Mouse (Mus musculus) MEL (cell line): ENCODE data around the gene Pin1. TPM values are rescaled to one million over a fixed set of nuclear protein-coding genes. Genes with fewer than 3 reads are reported as not detected.

Source experiments
- DNase-seq: peaks from one replicate; pipeline ENCODE4 v3.0.0; 2011; ENCODE audit warnings: low read depth, low spot score
- H3K27ac ChIP-seq: 2 replicates; pipeline ENCODE4 v1.5.1; 2012; ENCODE audit warnings: low read depth, mild to moderate bottlenecking, control low read depth, low read length, moderate library complexity; ENCODE audit not compliant: control insufficient read depth
- H3K27me3 ChIP-seq, 2 experiments: fragments of 150-350 bp in 1 of 2; sonication (generic) in 1 of 2; 2 replicates each; pipeline ENCODE4 v1.6.1; 2012; ENCODE audit warnings: low read length in 2 of 2, mild to moderate bottlenecking in 2 of 2, improper control_type of control experiment in 1 of 2, moderate library complexity in 1 of 2; ENCODE audit not compliant: insufficient read depth in 2 of 2, control insufficient read depth in 1 of 2
- H3K36me3 ChIP-seq, 2 experiments: 2 replicates each; pipeline ENCODE4 v1.6.1; 2012 to 2014; ENCODE audit warnings: low read length in 2 of 2, improper control_type of control experiment in 1 of 2, inconsistent platforms in 1 of 2, mild to moderate bottlenecking in 1 of 2; ENCODE audit not compliant: insufficient read depth in 2 of 2, control insufficient read depth in 1 of 2
- H3K4me1 ChIP-seq, 2 experiments: fragments of 150-350 bp in 1 of 2; sonication (generic) in 1 of 2; 2 replicates each; pipeline ENCODE4 v1.6.1; 2012; ENCODE audit warnings: low read length in 2 of 2, improper control_type of control experiment in 1 of 2, mild to moderate bottlenecking in 1 of 2; ENCODE audit not compliant: insufficient read depth in 2 of 2, control insufficient read depth in 1 of 2
- H3K4me3 ChIP-seq, 2 experiments: fragments of 150-350 bp in 1 of 2; sonication (generic) in 1 of 2; 2 replicates each; pipeline ENCODE4 v1.5.1; 2012; ENCODE audit warnings: low read depth in 2 of 2, low read length in 2 of 2, mild to moderate bottlenecking in 2 of 2, moderate library complexity in 2 of 2, control low read depth in 1 of 2, improper control_type of control experiment in 1 of 2; ENCODE audit not compliant: control insufficient read depth in 1 of 2, insufficient read depth in 1 of 2
- H3K79me2 ChIP-seq: 2 replicates; pipeline ENCODE4 v1.6.1; 2012; ENCODE audit warnings: mild to moderate bottlenecking, low read length, moderate library complexity; ENCODE audit not compliant: control insufficient read depth, poor library complexity, insufficient read depth
- H3K9ac ChIP-seq: 2 replicates; pipeline ENCODE4 v1.6.1; 2012; ENCODE audit warnings: low read depth, mild to moderate bottlenecking, control low read depth, low read length, moderate library complexity; ENCODE audit not compliant: control insufficient read depth, poor library complexity, severe bottlenecking
- H3K9me3 ChIP-seq: fragments of 150-350 bp; sonication (generic); replicated peaks from 2 replicates; pipeline ENCODE4 v1.6.1; 2012; ENCODE audit warnings: mild to moderate bottlenecking, low read length, improper control_type of control experiment, moderate library complexity; ENCODE audit not compliant: insufficient read depth
- E2F4 ChIP-seq: IDR thresholded peaks from 2 replicates; pipeline ENCODE4 v1.6.1; 2011; ENCODE audit warnings: low read depth, low read length, improper control_type of control experiment, borderline replicate concordance
- ELF1 ChIP-seq: IDR thresholded peaks from 2 replicates; pipeline ENCODE4 v1.6.1; 2014; ENCODE audit warnings: low read depth, mild to moderate bottlenecking, inconsistent platforms, low read length, improper control_type of control experiment, moderate library complexity
- EP300 ChIP-seq, 2 experiments: IDR thresholded peaks; 2 replicates each; pipeline ENCODE4 v1.6.1; 2011; ENCODE audit warnings: improper control_type of control experiment in 2 of 2, low read length in 2 of 2, low read depth in 1 of 2, mild to moderate bottlenecking in 1 of 2
- HCFC1 ChIP-seq: IDR thresholded peaks from 2 replicates; pipeline ENCODE4 v1.6.1; 2012; ENCODE audit warnings: low read depth, mild to moderate bottlenecking, inconsistent platforms, low read length, improper control_type of control experiment, moderate library complexity
- KAT2A ChIP-seq: conservative IDR thresholded peaks from 2 replicates; pipeline ENCODE4 v1.6.1; 2012; ENCODE audit warnings: low read depth, low read length, improper control_type of control experiment, inconsistent platforms
- MXI1 ChIP-seq: IDR thresholded peaks from 2 replicates; pipeline ENCODE4 v1.6.1; 2011; ENCODE audit warnings: mild to moderate bottlenecking, low read depth, low read length, improper control_type of control experiment
- NELFE ChIP-seq: IDR thresholded peaks from 2 replicates; pipeline ENCODE4 v1.6.1; 2011; ENCODE audit warnings: low read depth, low read length, improper control_type of control experiment
- NRF1 ChIP-seq: IDR thresholded peaks from 2 replicates; pipeline ENCODE4 v1.6.1; 2014; ENCODE audit warnings: low read depth, mild to moderate bottlenecking, inconsistent platforms, low read length, improper control_type of control experiment, moderate library complexity; ENCODE audit not compliant: poor library complexity, insufficient read depth, severe bottlenecking
- POLR2A ChIP-seq, 2 experiments: IDR thresholded peaks; 2 replicates each; pipeline ENCODE4 v1.6.1; 2011 to 2012; ENCODE audit warnings: low read length in 2 of 2, mild to moderate bottlenecking in 2 of 2, control low read depth in 1 of 2, improper control_type of control experiment in 1 of 2, low read depth in 1 of 2, moderate library complexity in 1 of 2; ENCODE audit not compliant: control insufficient read depth in 1 of 2, insufficient read depth in 1 of 2, poor library complexity in 1 of 2
- POLR2AphosphoS2 ChIP-seq: IDR thresholded peaks from 2 replicates; pipeline ENCODE4 v1.6.1; 2011; ENCODE audit warnings: low read length, improper control_type of control experiment
- RAD21 ChIP-seq: IDR thresholded peaks from 2 replicates; pipeline ENCODE4 v1.6.1; 2011; ENCODE audit warnings: mild to moderate bottlenecking, low read depth, low read length, improper control_type of control experiment
- RCOR1 ChIP-seq: IDR thresholded peaks from 2 replicates; pipeline ENCODE4 v1.6.1; 2012; ENCODE audit warnings: low read depth, mild to moderate bottlenecking, inconsistent platforms, low read length, improper control_type of control experiment
- SMC3 ChIP-seq: IDR thresholded peaks from 2 replicates; pipeline ENCODE4 v1.6.1; 2011; ENCODE audit warnings: low read depth, low read length, improper control_type of control experiment
- TAL1 ChIP-seq: IDR thresholded peaks from 2 replicates; pipeline ENCODE4 v1.6.1; 2012; ENCODE audit warnings: mild to moderate bottlenecking, inconsistent platforms, low read length, moderate library complexity, mixed read lengths
- UBTF ChIP-seq: IDR thresholded peaks from 2 replicates; pipeline ENCODE4 v1.6.1; 2012; ENCODE audit warnings: low read depth, mild to moderate bottlenecking, inconsistent platforms, low read length, improper control_type of control experiment, moderate library complexity, borderline replicate concordance; ENCODE audit not compliant: insufficient read depth
- USF2 ChIP-seq, 2 experiments: IDR thresholded peaks; 2 replicates each; pipeline ENCODE4 v1.6.1; 2011 to 2012; ENCODE audit warnings: improper control_type of control experiment in 2 of 2, low read length in 2 of 2, borderline replicate concordance in 1 of 2, inconsistent platforms in 1 of 2, low read depth in 1 of 2, mild to moderate bottlenecking in 1 of 2; ENCODE audit not compliant: insufficient read depth in 1 of 2
- polyA plus RNA-seq, 2 experiments: library from polyadenylated mRNA; stranded (reverse) in 1 of 2; unstranded in 1 of 2; fragments of >175 nt in 1 of 2; fragments of >200 nt in 1 of 2; gene quantifications; 2 replicates each; pipeline versions ENCODE4 v1.2.1 to v1.2.4; 2012; ENCODE audit warnings: low replicate concordance in 2 of 2, low read depth in 1 of 2; ENCODE audit not compliant: insufficient read length in 2 of 2, insufficient read depth in 1 of 2, missing spikeins in 1 of 2
- total RNA-seq: library from RNA; depleted of rRNA; stranded (reverse); fragments of 300-350 nt; gene quantifications from 2 replicates; pipeline ENCODE4 v1.2.3, GENCODE M21; 2012

Gene Pin1
- total and polyA plus RNA-seq, 3 experiments: 136 to 202 (median 201) TPM

DNA sequence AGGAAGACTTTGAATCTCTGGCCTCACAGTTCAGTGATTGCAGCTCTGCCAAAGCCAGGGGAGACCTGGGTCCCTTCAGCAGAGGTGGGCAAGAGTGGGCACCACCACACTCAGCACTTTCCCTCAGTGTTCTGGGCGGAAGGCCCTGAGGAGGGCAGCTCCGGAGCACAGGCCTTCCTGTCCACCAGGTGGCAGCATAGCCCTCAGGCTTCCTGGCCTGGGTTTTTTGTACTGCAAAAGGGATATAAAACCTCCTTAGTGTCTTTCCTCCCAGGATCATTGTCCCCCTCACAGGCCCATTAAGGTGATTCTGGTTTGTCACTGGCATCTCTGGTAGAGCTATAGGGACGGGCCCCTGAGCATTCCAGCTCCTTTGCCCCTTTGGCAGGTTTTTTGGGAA, 10.4 kb downstream of the Pin1 start (continued):
- TF ChIP-seq NELFE: no peak
- TF ChIP-seq E2F4: no peak
- TF ChIP-seq POLR2AphosphoS2: no peak
- TF ChIP-seq NRF1: no peak

DNA sequence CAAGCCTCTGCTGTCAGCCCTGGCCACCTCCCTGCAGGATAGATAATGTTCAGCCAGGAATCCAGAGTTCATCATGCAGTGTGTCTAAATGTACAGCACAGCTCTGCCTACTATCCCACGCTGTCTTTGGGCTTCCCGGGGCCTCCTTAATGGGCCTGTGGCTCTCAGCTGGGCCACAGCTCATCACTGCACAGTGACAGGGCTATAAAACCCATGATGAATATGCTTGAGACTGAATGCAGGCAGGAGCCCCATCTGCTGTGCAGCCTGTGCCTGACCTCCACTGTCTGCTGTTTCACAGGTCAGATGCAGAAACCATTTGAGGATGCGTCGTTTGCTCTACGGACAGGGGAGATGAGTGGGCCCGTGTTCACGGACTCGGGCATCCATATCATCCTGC, 11.0 kb downstream of the Pin1 start:
- Histone ChIP-seq H3K4me3 (no peak overlapping the region), H3K36me3 (peaks cover 18 to 31% of the 10 kb centered on the region in 2 experiments), H3K27me3 (no peaks in the 10 kb centered on the region)
- DNase-seq: no peak
- TF ChIP-seq SMC3: no peak
- no peak for TF ChIP-seq HCFC1
- no peak for TF ChIP-seq RAD21
- no peak for TF ChIP-seq EP300 (IDR thresholded peaks at IDR 0.05; ENCODE audit: low read depth in 1 of 2, low read length in 2 of 2)
- TF ChIP-seq TAL1: no peak
- no peak for TF ChIP-seq POLR2A (IDR thresholded peaks at IDR 0.05; ENCODE audit: control insufficient read depth in 1 of 2, insufficient read depth in 1 of 2, low read depth in 1 of 2, low read length in 2 of 2, poor library complexity in 1 of 2)
- no peak for TF ChIP-seq USF2 (IDR thresholded peaks at IDR 0.05; ENCODE audit: borderline replicate concordance in 1 of 2, insufficient read depth in 1 of 2, low read depth in 1 of 2, low read length in 2 of 2)
- TF ChIP-seq RCOR1: no peak
- TF ChIP-seq, all 39 proteins: peak for 0
- H3K4me1 ChIP-seq: peaks cover 5 to 22% of the 10 kb centered on the region in 2 experiments
- H3K79me2 ChIP-seq: peaks cover 12% of the 10 kb centered on the region; the same call in 1 of the 2 replicates
- no peak overlapping the region for H3K27ac ChIP-seq
- H3K9ac ChIP-seq: no peak overlapping the region
- H3K9me3 ChIP-seq: no peaks in the 10 kb centered on the region

DNA sequence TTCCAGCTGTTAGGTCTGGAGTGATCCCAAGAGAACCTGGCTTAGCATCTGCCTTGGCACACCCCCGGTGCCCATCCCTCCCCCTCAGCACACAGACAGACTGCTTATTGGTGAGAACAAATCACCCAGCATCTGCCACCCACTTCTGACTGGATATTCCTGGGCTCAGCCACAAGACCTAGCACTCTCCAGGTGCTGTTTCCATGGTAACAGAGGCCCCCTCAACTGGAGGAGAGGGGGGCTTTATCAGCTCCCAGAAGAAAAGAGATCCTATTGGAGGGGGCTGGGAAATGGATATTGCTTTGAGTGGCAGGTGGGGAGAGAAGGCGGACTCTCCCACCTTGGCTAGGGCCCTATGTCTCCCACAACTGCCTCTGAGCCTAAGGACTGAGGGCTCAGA, 12.1 kb downstream of the Pin1 start:
- H3K79me2 ChIP-seq: peaks cover 5% of the 10 kb centered on the region; the same call in 1 of the 2 replicates
- peaks cover 18 to 23% of the 10 kb centered on the region in 2 experiments for H3K36me3 ChIP-seq
- no peak overlapping the region for H3K27ac ChIP-seq
- no peak for DNase-seq
- no peaks in the 10 kb centered on the region for H3K27me3 ChIP-seq
- TF ChIP-seq RAD21 (no peak), NRF1 (no peak), KAT2A (no peak), E2F4 (no peak), TAL1 (no peak), ELF1 (no peak), UBTF (no peak), MXI1 (no peak)
- H3K4me1 ChIP-seq: peaks cover 5 to 22% of the 10 kb centered on the region in 2 experiments
- no peaks in the 10 kb centered on the region for H3K9me3 ChIP-seq
- H3K9ac ChIP-seq: no peak overlapping the region
- H3K4me3 ChIP-seq: no peak overlapping the region
